Mouse (Mus musculus) ES-E14 (cell line): ENCODE measurements around the gene Bhlhe40. TPM values are rescaled to one million over a fixed set of nuclear protein-coding genes. Genes with fewer than 3 reads are reported as not detected.

ENCODE experiments used
- DNase-seq: peaks from one replicate; pipeline ENCODE4 v3.0.0-alpha.2; 2013; ENCODE audit warnings: low read depth, low spot score
- H3K27ac ChIP-seq: 2 replicates; pipeline ENCODE4 v1.5.1; 2012; ENCODE audit warnings: low read depth, mild to moderate bottlenecking, low read length, moderate library complexity, mixed read lengths; ENCODE audit not compliant: poor library complexity, insufficient read depth, severe bottlenecking
- H3K36me3 ChIP-seq: 2 replicates; pipeline ENCODE4 v1.6.1; 2012; ENCODE audit warnings: mild to moderate bottlenecking, low read length, moderate library complexity, mixed read lengths; ENCODE audit not compliant: control insufficient read depth, poor library complexity, insufficient read depth, severe bottlenecking
- H3K4me1 ChIP-seq, 2 experiments: fragments of 150-350 bp in 1 of 2; sonication (generic) in 1 of 2; 2 replicates each; pipeline ENCODE4 v1.6.1; 2012; ENCODE audit warnings: low read length in 2 of 2, mild to moderate bottlenecking in 1 of 2, mixed read lengths in 1 of 2; ENCODE audit not compliant: control insufficient read depth in 2 of 2, insufficient read depth in 2 of 2, poor library complexity in 1 of 2
- H3K4me3 ChIP-seq, 2 experiments: fragments of 150-350 bp in 1 of 2; sonication (generic) in 1 of 2; 2 replicates each; pipeline ENCODE4 v1.5.1; 2012; ENCODE audit warnings: low read length in 2 of 2, low read depth in 1 of 2, mild to moderate bottlenecking in 1 of 2, mixed read lengths in 1 of 2; ENCODE audit not compliant: insufficient read depth in 1 of 2, poor library complexity in 1 of 2, severe bottlenecking in 1 of 2
- H3K9ac ChIP-seq: 2 replicates; pipeline ENCODE4 v1.6.1; 2012; ENCODE audit warnings: low read depth, mild to moderate bottlenecking, low read length, mixed read lengths; ENCODE audit not compliant: poor library complexity, insufficient read depth, severe bottlenecking
- H3K9me3 ChIP-seq: fragments of 150-350 bp; sonication (generic); 2 replicates; pipeline ENCODE4 v1.6.1; 2012; ENCODE audit warnings: low read depth, mild to moderate bottlenecking, low read length; ENCODE audit not compliant: control insufficient read depth, insufficient read depth
- CHD2 ChIP-seq: IDR thresholded peaks from 2 replicates; pipeline ENCODE4 v1.6.1; 2014; ENCODE audit warnings: mild to moderate bottlenecking, low read depth, low read length, inconsistent platforms
- HCFC1 ChIP-seq: IDR thresholded peaks from 2 replicates; pipeline ENCODE4 v1.6.1; 2012; ENCODE audit warnings: low read length, inconsistent platforms, borderline replicate concordance; ENCODE audit not compliant: insufficient read depth
- MAFK ChIP-seq: IDR thresholded peaks from 2 replicates; pipeline ENCODE4 v1.6.1; 2014; ENCODE audit warnings: mild to moderate bottlenecking, low read depth, low read length, inconsistent platforms; ENCODE audit not compliant: insufficient read depth
- ZC3H11A ChIP-seq: IDR thresholded peaks from 2 replicates; pipeline ENCODE4 v1.6.1; 2012; ENCODE audit warnings: low read depth, mild to moderate bottlenecking, inconsistent platforms, low read length, borderline replicate concordance
- ZNF384 ChIP-seq: IDR thresholded peaks from 2 replicates; pipeline ENCODE4 v1.6.1; 2012; ENCODE audit warnings: low read depth, low read length, inconsistent platforms
- in situ Hi-C, 2 experiments: fragments of 600-800 bp; cut with MboI; formaldehyde crosslinking; loops; one replicate each; pipeline ENCODE4 v1.15.1; 2025; ENCODE audit warnings: low sequenced_read_pairs in 2 of 2, inconsistent platforms in 1 of 2; ENCODE audit not compliant: unreplicated experiment in 2 of 2
- total RNA-seq: library from RNA; depleted of rRNA; stranded (reverse); fragments of 300-350 nt; gene quantifications from 2 replicates; pipeline ENCODE4 v1.2.3, GENCODE M21; 2012

The Bhlhe40 gene
- total RNA-seq, 1 experiment: 13.0 TPM

- Histone ChIP-seq H3K4me1 (peaks cover 2 to 26% of the 10 kb centered on the region in 2 experiments), H3K27ac (no peak overlapping the region; the same call in 1 of the 2 replicates), H3K9ac (no peak overlapping the region), H3K4me3 (no peak overlapping the region), H3K9me3 (no peaks in the 10 kb centered on the region), H3K36me3 (no peaks in the 10 kb centered on the region)
- in situ Hi-C loops: loop anchor here in 1 of 2 experiments (25.0 kb wide), 1 partner anchor 265 kb away; no protein-coding TSS in a partner anchor
- TF ChIP-seq ZC3H11A: no peak
- no peak for TF ChIP-seq ZNF384
- no peak for TF ChIP-seq CHD2
- no peak for TF ChIP-seq HCFC1
- TF ChIP-seq MAFK: no peak
- DNase-seq: no peak
Measured at GRCm38 (mm10) chr6:108702648-108703047, 42.2 kb downstream of the Bhlhe40 start.

DNA sequence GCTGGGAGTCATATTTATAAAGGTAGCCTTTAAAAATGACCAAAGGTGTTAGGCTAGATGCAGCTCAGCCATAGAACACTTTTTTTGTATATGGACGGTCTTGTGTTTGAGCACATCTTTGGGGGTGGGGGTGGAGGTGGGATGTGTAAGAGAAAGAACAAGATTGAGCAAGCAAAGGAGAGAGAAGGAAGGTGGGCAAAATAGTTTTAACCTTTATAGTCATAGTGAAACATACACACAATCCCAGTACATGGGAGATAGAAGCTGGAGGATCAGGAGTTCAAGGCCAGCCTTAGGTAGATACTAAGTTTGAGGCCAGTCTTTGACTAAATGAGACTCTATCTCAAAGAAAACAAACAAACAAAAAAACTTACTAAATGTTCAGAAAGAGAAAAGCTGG is 42.7 kb downstream of the Bhlhe40 start:
- H3K9ac ChIP-seq: no peak overlapping the region

DNA sequence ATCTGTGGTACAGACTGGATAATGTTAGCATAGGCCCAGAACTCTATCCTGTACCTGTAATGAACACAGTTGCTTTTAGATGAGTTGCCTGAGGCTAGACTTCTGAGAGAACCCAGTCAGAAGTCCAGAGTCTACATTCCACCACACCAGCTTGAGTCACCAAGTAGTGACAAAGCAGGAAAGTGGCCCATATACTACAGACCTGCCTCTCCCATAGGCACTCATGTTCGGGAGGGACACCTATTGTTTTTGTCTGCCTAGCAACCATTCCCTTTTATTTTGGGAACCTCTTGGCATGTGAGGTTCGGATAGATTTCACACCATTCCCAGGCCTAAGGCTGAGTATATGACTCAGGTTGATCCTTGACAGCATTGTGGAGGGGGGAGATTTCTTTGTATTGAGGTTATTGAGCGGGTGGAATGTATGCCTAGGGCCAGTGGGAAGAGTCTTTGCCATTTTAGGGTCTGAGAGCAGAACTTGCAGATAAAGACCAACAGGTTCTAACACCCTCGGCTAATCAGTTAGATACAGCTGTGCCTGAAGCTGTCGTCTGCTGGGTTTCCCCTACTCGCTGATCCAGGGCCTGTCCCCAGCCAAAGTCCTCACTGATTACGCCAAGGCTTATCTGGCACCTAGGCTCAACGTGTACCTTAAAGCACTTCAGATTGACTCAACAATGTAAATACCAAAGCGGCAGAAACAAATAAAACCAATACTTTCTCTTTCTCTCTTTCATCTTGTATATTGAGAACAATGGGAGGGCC is 44.1 kb downstream of the Bhlhe40 start:
- Histone ChIP-seq H3K9ac (no peak overlapping the region), H3K27ac (no peak overlapping the region), H3K4me1 (peaks cover 0 to 22% of the 10 kb centered on the region in 2 experiments), H3K9me3 (no peaks in the 10 kb centered on the region), H3K36me3 (no peaks in the 10 kb centered on the region), H3K4me3 (no peak overlapping the region)
- 0 out of 2 replicates have a peak, but pooled peaks have one; percentile 38 for TF ChIP-seq MAFK
- TF ChIP-seq ZNF384: no peak
- in situ Hi-C loops: loop anchor here in 1 of 2 experiments (25.0 kb wide), 1 partner anchor 267 kb away; no protein-coding TSS in a partner anchor
- no peak for DNase-seq

More for the DNA sequence above, 42.7 kb downstream of the Bhlhe40 start:
- in situ Hi-C loops: loop anchor here in 1 of 2 experiments (25.0 kb wide), 1 partner anchor 266 kb away; no protein-coding TSS in a partner anchor
- H3K9me3 ChIP-seq: no peaks in the 10 kb centered on the region
- H3K36me3 ChIP-seq: no peaks in the 10 kb centered on the region
- no peak for DNase-seq
- H3K4me1 ChIP-seq: peaks cover 0 to 26% of the 10 kb centered on the region in 2 experiments
- no peak overlapping the region for H3K4me3 ChIP-seq
- TF ChIP-seq CHD2 (no peak), MAFK (no peak), ZNF384 (no peak), HCFC1 (no peak), ZC3H11A (no peak)
- H3K27ac ChIP-seq: no peak overlapping the region; the same call in 1 of the 2 replicates

GRCm38 (mm10) chr6:108705957-108706356 is 45.5 kb downstream of the Bhlhe40 start:
- Histone ChIP-seq H3K27ac (no peak overlapping the region), H3K4me3 (no peak overlapping the region), H3K36me3 (no peaks in the 10 kb centered on the region), H3K9ac (no peak overlapping the region), H3K4me1 (peaks cover 0 to 13% of the 10 kb centered on the region in 2 experiments; a peak in 3 of 4 replicates), H3K9me3 (no peaks in the 10 kb centered on the region)
- no peak for DNase-seq
- in situ Hi-C loops: loop anchor here in 1 of 2 experiments (25.0 kb wide), 1 partner anchor 269 kb away; no protein-coding TSS in a partner anchor
- no peak for TF ChIP-seq ZNF384
- TF ChIP-seq CHD2: no peak
- no peak for TF ChIP-seq MAFK
- TF ChIP-seq ZC3H11A: no peak
- no peak for TF ChIP-seq HCFC1
